Mouse (Mus musculus) liver, embryonic 14.5 days (tissue): ENCODE data around the gene Alyref.

Experiments used
- CTCF ChIP-seq: IDR thresholded peaks from 2 replicates; pipeline ENCODE4 v1.5.1; 2016; ENCODE audit warnings: antibody characterized with exemption, low read depth, control low read depth
- EP300 ChIP-seq: IDR thresholded peaks from 2 replicates; pipeline ENCODE4 v1.6.1; 2016; ENCODE audit warnings: antibody characterized with exemption, low read depth

GRCm38 (mm10) chr11:120629341-120629730 lies 31.2 kb upstream of the Alyref start:
- TF ChIP-seq CTCF: 0 out of 2 replicates have a peak, but pooled peaks have one; percentile 1
- TF ChIP-seq EP300: no peak
